Mouse (Mus musculus): ENCODE results near the gene Map2k3.

DNA sequence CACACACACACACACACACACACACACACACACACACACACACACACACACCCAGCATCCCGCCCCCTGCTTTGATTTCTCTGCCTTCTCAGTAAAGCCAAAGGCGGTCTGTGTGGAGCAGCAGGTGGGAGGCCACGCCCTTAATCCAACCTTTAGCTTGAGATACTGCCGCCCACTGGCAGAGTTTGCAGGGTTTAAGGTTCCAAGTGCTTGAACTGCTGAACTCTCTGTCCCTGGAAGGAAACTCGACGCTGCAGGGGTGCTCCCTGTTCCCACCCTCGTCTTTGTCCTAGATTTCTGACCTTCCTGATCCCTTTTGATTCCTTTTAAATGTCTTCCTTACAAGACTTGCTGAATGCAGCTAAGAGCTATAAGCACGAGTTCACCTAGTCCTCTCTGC is 44.9 kb downstream of the Map2k3 start:
- TF ChIP-seq POLR2A (IDR thresholded peaks at IDR 0.05; ENCODE audit: borderline replicate concordance, insufficient read depth, low read length) (no peak), CTCF (IDR thresholded peaks at IDR 0.05; ENCODE audit: borderline replicate concordance, insufficient read depth, low read depth, low read length) (no peak)
